16 mouse cellular contexts compared by ENCODE assay signal in genomic region chr2:34033212-34033611, GRCm38 (mm10).
A peak's percentile ranks its signal among the peaks of the same experiment; 100 is the strongest.
DNase-seq lines count a peak whose midpoint lies in the region; ATAC-seq lines count a peak whose summit lies in the region.
"Had no signal": no experiment of that assay in that cellular context is flagged by ENCODE, and none has a peak within 500 bp of the region (broad histone marks: within the 10 kb centered on the region; RNA-seq: fewer than 3 reads in every experiment).

No protein-coding gene starts in this region.

- WGBS in neural tube, embryonic 13.5 days: 30% methylated on average over 11 of the region's 11 CpGs
- WGBS in forebrain, embryonic 12.5 days: 63% methylated on average over 11 of the region's 11 CpGs
- WGBS in hindbrain, embryonic 11.5 days: 36% methylated on average over 11 of the region's 11 CpGs
- WGBS in midbrain, embryonic 13.5 days: 36% methylated on average over 11 of the region's 11 CpGs

- H3K4me3 ChIP-seq in neural tube, embryonic 13.5 days: no peak overlapping the region
- no peak overlapping the region for H3K4me3 ChIP-seq in forebrain, embryonic 12.5 days (replicated peaks)
- no peak overlapping the region for H3K4me3 ChIP-seq in hindbrain, embryonic 11.5 days (ENCODE audit: low read depth, low read length)
- no peak overlapping the region for H3K4me3 ChIP-seq in midbrain, embryonic 13.5 days (replicated peaks)
- H3K4me3 ChIP-seq: heart, adult 2 months; heart, embryonic 15.5 days; liver, embryonic 12.5 days had no signal

- H3K9me3 ChIP-seq in neural tube, embryonic 13.5 days: no peaks in the 10 kb centered on the region
- no peaks in the 10 kb centered on the region for H3K9me3 ChIP-seq in forebrain, embryonic 12.5 days
- H3K9me3 ChIP-seq in hindbrain, embryonic 11.5 days (ENCODE audit: control insufficient read depth, low read length): no peaks in the 10 kb centered on the region
- H3K9me3 ChIP-seq in midbrain, embryonic 13.5 days: no peaks in the 10 kb centered on the region
- H3K9me3 ChIP-seq: heart, embryonic 15.5 days; liver, embryonic 12.5 days had no signal

- peaks cover 37% of the 10 kb centered on the region for H3K4me1 ChIP-seq in neural tube, embryonic 13.5 days (replicated peaks)
- peaks cover 22% of the 10 kb centered on the region for H3K4me1 ChIP-seq in forebrain, embryonic 12.5 days
- H3K4me1 ChIP-seq in hindbrain, embryonic 11.5 days (replicated peaks; ENCODE audit: control insufficient read depth, insufficient read depth, low read length): peaks cover 3% of the 10 kb centered on the region; the same call in 1 of the 2 replicates
- H3K4me1 ChIP-seq in midbrain, embryonic 13.5 days (replicated peaks): peaks cover 43% of the 10 kb centered on the region
- H3K4me1 ChIP-seq: liver, embryonic 12.5 days had no signal

- H3K36me3 ChIP-seq in neural tube, embryonic 13.5 days: no peaks in the 10 kb centered on the region
- no peaks in the 10 kb centered on the region for H3K36me3 ChIP-seq in forebrain, embryonic 12.5 days (replicated peaks)
- H3K36me3 ChIP-seq in hindbrain, embryonic 11.5 days (ENCODE audit: control insufficient read depth, insufficient read depth, low read length): no peaks in the 10 kb centered on the region
- H3K36me3 ChIP-seq in midbrain, embryonic 13.5 days: no peaks in the 10 kb centered on the region
- H3K36me3 ChIP-seq: heart, embryonic 15.5 days; liver, embryonic 12.5 days had no signal

- H3K27ac ChIP-seq in neural tube, embryonic 13.5 days (replicated peaks): peak overlapping the region; percentile 75
- H3K27ac ChIP-seq in forebrain, embryonic 12.5 days: peak overlapping the region; percentile 59
- H3K27ac ChIP-seq in hindbrain, embryonic 11.5 days (ENCODE audit: low read depth, low read length): peak overlapping the region; percentile 65; the same call in 1 of the 2 replicates
- H3K27ac ChIP-seq in midbrain, embryonic 13.5 days: peak overlapping the region; percentile 80
- H3K27ac ChIP-seq: heart, adult 2 months; heart, embryonic 15.5 days; liver, embryonic 12.5 days had no signal

- no peak overlapping the region for H3K4me2 ChIP-seq in neural tube, embryonic 13.5 days
- H3K4me2 ChIP-seq in forebrain, embryonic 12.5 days: no peak overlapping the region
- no peak overlapping the region for H3K4me2 ChIP-seq in hindbrain, embryonic 11.5 days (replicated peaks; ENCODE audit: low read depth, low read length)
- no peak overlapping the region for H3K4me2 ChIP-seq in midbrain, embryonic 13.5 days (replicated peaks)
- H3K4me2 ChIP-seq: heart, embryonic 15.5 days; liver, embryonic 12.5 days; lung, embryonic 14.5 days had no signal

- H3K27me3 ChIP-seq in neural tube, embryonic 13.5 days: no peaks in the 10 kb centered on the region
- peaks cover 21% of the 10 kb centered on the region for H3K27me3 ChIP-seq in forebrain, embryonic 12.5 days
- H3K27me3 ChIP-seq in hindbrain, embryonic 11.5 days (ENCODE audit: control insufficient read depth, insufficient read depth, low read length): no peaks in the 10 kb centered on the region
- H3K27me3 ChIP-seq in midbrain, embryonic 13.5 days: no peaks in the 10 kb centered on the region; the same call in 1 of the 2 replicates

- no peak for ATAC-seq in neural tube, embryonic 13.5 days (ENCODE audit: low read depth)
- no peak for ATAC-seq in forebrain, embryonic 12.5 days (ENCODE audit: low FRiP score)
- ATAC-seq in hindbrain, embryonic 11.5 days (ENCODE audit: low FRiP score): no peak
- peak; percentile 38; the same call in 1 of the 2 replicates for ATAC-seq in midbrain, embryonic 13.5 days
- ATAC-seq in inflammation-experienced regulatory T-cells, adult 6 months: no peak
- ATAC-seq: liver, embryonic 12.5 days had no signal

- H3K9ac ChIP-seq in neural tube, embryonic 13.5 days: no peak overlapping the region
- no peak overlapping the region for H3K9ac ChIP-seq in forebrain, embryonic 12.5 days
- no peak overlapping the region for H3K9ac ChIP-seq in hindbrain, embryonic 11.5 days (ENCODE audit: low read depth, low read length)
- 0 out of 2 replicates have a peak overlapping the region, but pooled peaks have one; percentile 36 for H3K9ac ChIP-seq in midbrain, embryonic 13.5 days (replicated peaks)
- H3K9ac ChIP-seq: heart, embryonic 15.5 days; liver, embryonic 12.5 days; lung, embryonic 14.5 days had no signal

- DNase-seq in neural tube, embryonic 10.5 days (ENCODE audit: extremely low spot score, low spot score): no peak
- no peak for DNase-seq in hindbrain, embryonic 11.5 days (ENCODE audit: low spot score)
- DNase-seq in cerebellum, adult 8-10 months: no peak
- DNase-seq in heart, adult 18-20 months: no peak
- DNase-seq: cerebellum, postnatal 14 days; gastrocnemius, postnatal 10 days; kidney, postnatal 4 days; lung, embryonic 14.5 days; right cerebral cortex, postnatal 4 days had no signal
